Mouse (Mus musculus): ENCODE data around the gene Atad5.

The Atad5 gene

GRCm38 (mm10) chr11:80151541-80151940 is 62.3 kb downstream of the Atad5 start:
- DNase-seq: no peak

- peak; percentile 40 to 48 for DNase-seq
These were observed 63.2 kb downstream of the Atad5 start for GRCm38 (mm10) chr11:80152376-80152775.

GRCm38 (mm10) chr11:80153857-80154495 is 64.8 kb downstream of the Atad5 start, which contains the start of gene Adap2:
Adap2 (plus strand) TSS chr11:80154105.
- peak; percentile 96 to 98 for DNase-seq

GRCm38 (mm10) chr11:80154501-80154900 is 65.3 kb downstream of the Atad5 start:
- DNase-seq: no peak

GRCm38 (mm10) chr11:80155541-80155940 is 66.3 kb downstream of the Atad5 start:
- no peak for DNase-seq

GRCm38 (mm10) chr11:80155961-80156360 is 66.8 kb downstream of the Atad5 start:
- no peak for DNase-seq

- DNase-seq: no peak
These were observed 67.6 kb downstream of the Atad5 start for GRCm38 (mm10) chr11:80156841-80157240.

GRCm38 (mm10) chr11:80159018-80159417 is 69.8 kb downstream of the Atad5 start:
- DNase-seq: no peak

GRCm38 (mm10) chr11:80161041-80161440 is 71.8 kb downstream of the Atad5 start:
- DNase-seq: no peak

- DNase-seq: no peak
These were observed 74.3 kb downstream of the Atad5 start for GRCm38 (mm10) chr11:80163362-80164116.

- DNase-seq: peak; percentile 77 to 83
These were observed 75.0 kb downstream of the Atad5 start for GRCm38 (mm10) chr11:80164224-80164623.

- DNase-seq: no peak
These were observed 78.9 kb downstream of the Atad5 start for GRCm38 (mm10) chr11:80168121-80168520.

- peak in 1 of 2 experiments; percentile 47 for DNase-seq
These were observed 79.5 kb downstream of the Atad5 start for GRCm38 (mm10) chr11:80168611-80169249.

- DNase-seq: no peak
These were observed 80.4 kb downstream of the Atad5 start for GRCm38 (mm10) chr11:80169629-80170028.

GRCm38 (mm10) chr11:80170351-80170750 is 81.2 kb downstream of the Atad5 start:
- DNase-seq: no peak

- peak; percentile 89 to 94 for DNase-seq
These were observed 82.7 kb downstream of the Atad5 start for GRCm38 (mm10) chr11:80171884-80172283.

GRCm38 (mm10) chr11:80173963-80174670 is 84.9 kb downstream of the Atad5 start:
- DNase-seq: no peak

- peak; percentile 35 to 55 for DNase-seq
These were observed 88.0 kb downstream of the Atad5 start for GRCm38 (mm10) chr11:80176911-80177895.

GRCm38 (mm10) chr11:80178316-80178715 is 89.1 kb downstream of the Atad5 start:
- no peak for DNase-seq

- no peak for DNase-seq
These were observed 92.0 kb downstream of the Atad5 start for GRCm38 (mm10) chr11:80181021-80181749.
